Mouse (Mus musculus) spleen, adult 2 months (tissue): ENCODE data around the gene Tex19.1.
"Not testable (repeated sequence)": the region's sequence is repeated elsewhere in the genome, so short reads cannot be mapped to it uniquely, and the experiment has no call there.

Experiments
- CTCF ChIP-seq: fragments of 200-500 bp; IDR thresholded peaks from 2 replicates; pipeline ENCODE4 v1.5.1; 2011; ENCODE audit warnings: mild to moderate bottlenecking, inconsistent platforms; ENCODE audit not compliant: insufficient read depth, insufficient read length, insufficient replicate concordance; ENCODE audit errors: extremely low read depth
- POLR2A ChIP-seq: fragments of 200-500 bp; IDR thresholded peaks from 2 replicates; pipeline ENCODE4 v1.6.1; 2011; ENCODE audit warnings: low read depth, low read length, inconsistent platforms

- not testable (repeated sequence) for TF ChIP-seq POLR2A, CTCF
Measured at GRCm38 (mm10) chr11:121107242-121107641, 38.7 kb upstream of the Tex19.1 start.
